Mouse (Mus musculus): Measurements from ENCODE around the gene Parp3.

Gene Parp3

DNA sequence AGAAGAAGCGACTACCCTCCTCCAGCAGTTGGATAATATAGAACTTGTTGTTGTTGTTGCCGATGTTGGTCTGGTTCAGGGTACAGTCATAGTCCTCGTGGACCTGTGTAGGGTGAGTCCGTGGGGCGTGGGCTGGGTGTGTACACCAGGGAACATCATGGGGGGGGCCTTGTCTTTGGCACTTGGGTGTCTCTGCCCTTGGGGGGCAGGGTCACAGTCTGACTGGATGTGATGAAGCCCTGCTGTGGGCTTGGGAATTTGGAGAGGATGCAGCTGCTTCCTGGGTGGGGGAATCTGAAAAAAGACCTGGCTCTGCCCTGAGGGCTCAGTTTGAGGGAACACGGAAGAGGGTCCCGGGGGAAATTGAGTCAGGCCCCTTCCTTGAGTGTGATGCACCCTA lies 1.7 kb downstream of the Parp3 start:
- DNase-seq (ENCODE audit: low read depth, low spot score), result no peak

DNA sequence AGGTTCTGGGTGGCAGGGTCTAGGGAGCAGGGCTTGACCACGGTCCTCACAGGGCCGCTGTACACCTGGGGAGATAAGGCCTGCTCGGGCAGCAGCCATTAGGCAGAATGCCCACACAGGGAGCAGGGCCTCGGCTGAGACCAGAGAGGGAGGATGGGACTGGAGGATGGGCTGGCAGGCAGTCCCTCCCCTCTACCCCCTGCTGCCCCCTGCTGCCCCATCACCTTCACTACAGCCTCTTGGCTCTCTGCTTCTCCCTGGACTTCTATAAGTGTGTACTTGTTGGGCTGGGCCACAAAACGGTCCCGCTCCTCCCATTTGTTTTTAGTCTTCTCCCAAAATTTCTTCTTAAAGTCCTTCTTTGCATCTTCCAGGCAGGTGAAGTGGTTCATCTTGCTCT lies 2.3 kb downstream of the Parp3 start:
- DNase-seq (ENCODE audit: low read depth, low spot score), result peak; percentile 57

DNA sequence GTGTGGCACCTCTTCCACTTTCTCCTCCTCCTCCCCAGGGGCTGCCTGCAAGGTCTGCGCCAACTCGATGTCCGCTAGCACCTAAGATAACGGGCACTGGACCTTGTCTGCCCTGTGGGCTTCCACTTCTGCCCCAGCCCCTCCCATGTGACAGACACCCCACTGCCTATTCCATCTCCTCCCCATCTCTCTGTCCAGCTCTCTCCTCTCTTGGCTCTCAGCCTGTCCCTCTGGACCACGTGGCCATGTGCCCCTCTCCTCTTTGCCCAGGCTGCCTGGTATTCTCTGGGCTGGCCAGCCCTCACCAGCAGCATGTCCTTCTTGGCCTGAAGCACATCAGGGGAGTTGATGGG lies 3.0 kb downstream of the Parp3 start:
- DNase-seq (ENCODE audit: low read depth, low spot score), result no peak

DNA sequence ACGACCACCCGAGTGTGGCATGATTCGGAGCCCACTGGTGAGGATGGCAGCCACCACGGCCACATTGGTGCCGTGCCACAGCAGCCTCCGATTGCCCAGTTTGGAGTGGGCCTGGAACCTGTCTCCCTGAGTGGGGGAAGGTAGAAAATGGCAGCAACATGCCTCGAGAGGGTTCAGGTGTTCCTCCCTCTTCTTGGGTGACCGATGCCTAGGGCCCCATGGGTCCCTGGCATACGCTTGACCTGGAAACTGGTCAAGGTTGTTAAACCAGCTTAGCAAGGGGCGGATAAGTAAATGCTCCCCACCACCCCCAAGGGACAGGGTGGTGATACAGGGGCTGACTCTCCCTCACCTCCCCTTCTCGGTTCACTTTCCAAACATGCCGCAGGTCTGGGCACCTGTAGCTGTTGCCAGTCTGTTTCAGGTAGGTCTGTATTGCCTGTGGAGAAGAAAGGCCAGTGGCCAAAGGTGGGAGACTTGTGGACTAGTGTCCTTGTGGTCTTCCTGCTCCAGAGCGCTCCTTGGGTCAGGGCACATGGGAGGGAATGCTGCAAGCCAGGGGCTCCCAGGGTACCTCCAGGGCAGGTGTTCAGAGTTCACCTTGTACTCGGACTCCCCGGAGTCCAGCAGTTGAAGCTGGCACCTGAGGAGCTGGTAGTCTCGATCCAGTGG lies 3.5 kb downstream of the Parp3 start:
- no peak for DNase-seq (ENCODE audit: low read depth, low spot score)

DNA sequence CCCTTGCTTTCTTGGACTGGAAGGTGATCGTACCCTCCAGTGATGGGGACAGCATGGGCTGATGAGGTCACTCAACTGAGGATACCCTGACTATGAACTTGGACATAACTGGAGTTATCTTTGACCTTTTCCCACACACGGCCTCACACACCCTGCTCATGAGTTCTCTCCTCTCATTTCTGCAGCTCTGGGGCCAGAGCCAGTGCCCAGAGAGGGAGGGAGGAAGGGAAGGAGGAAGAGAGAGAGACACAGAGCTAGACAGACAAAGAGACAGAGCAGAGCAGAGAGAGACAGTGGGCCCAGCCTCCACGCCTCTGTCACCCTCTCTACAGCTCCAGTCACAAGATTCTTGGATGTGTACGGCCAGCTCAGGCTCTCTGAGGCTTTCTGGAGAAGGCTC lies 4.4 kb downstream of the Parp3 start:
- DNase-seq (ENCODE audit: low read depth, low spot score), result no peak

DNA sequence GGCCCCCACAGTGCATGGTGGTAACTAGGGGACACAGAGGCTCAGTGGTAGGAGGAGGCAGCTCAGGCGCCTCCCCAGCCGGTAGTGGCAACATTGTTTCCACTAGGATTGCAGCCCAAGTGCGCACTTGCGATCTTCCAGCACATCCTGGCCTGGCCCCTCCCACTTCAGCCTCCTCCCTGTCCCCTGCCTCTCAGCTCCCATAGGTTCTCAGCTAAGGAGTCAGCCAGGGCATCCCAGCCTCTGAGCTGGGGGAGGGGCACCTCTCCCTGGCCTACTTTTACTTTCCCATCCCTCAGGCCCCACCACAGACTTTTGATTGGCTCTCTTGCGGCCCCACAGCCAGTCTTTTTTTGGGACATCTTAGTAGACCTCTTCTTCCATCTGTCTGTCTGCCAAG lies 4.9 kb downstream of the Parp3 start:
- DNase-seq (ENCODE audit: low read depth, low spot score), result no peak

DNA sequence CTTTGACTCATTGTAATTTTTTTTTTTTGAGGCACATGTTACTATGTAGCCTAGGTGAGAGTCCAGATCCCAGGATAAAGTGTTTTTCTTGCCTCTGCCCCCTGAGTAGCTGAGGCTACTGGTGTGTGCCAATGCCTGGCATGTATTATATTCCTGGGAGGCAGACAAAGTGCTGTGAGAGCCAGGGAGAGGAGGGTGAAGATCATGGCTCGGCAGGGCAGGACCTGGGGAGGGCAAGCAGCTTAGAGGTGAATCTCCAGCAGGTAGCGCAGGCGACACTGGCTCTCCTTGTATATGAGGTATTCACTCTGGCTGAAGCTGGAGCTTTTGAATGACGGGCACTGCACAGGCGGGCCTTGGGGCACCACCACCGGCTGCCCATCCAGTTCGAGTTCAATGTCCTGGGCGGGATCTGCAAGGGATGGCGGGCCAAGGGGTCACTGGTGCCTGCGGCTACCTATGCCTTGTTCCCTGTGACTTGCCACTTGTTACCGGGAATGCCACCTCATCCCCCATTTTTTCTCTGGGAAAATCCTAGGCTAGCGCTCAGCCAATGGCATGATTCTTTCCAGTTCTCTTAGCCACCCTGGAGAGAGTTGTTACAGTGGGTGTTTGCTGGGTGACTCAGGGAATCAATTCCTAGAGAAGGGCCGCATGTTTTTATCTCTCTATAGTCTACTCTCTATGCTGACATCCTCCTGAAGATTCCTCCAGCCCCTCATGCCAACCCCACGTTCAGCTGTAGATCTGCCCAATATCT lies 5.6 kb downstream of the Parp3 start:
- DNase-seq (ENCODE audit: low read depth, low spot score), result no peak

DNA sequence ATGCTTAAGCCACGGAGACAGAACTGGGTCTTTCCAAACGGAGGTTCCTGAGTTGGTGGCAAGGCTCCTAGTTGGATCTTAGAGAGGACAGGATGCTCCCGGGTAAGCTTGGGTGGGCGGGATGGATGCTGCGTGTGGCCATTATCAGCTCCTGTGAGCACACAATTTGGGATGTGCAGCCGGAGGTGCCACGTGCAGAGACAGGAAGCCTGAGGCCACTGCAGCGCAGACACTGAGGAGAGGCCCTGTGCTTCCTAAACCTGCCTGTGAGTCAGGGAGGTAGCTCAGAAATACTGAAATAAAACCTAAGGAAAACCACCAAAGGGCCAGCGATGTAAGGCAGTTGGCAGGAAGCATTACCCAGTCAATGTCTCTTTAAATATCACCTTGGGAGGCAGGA lies 7.0 kb downstream of the Parp3 start:
- no peak for DNase-seq (ENCODE audit: low read depth, low spot score)

DNA sequence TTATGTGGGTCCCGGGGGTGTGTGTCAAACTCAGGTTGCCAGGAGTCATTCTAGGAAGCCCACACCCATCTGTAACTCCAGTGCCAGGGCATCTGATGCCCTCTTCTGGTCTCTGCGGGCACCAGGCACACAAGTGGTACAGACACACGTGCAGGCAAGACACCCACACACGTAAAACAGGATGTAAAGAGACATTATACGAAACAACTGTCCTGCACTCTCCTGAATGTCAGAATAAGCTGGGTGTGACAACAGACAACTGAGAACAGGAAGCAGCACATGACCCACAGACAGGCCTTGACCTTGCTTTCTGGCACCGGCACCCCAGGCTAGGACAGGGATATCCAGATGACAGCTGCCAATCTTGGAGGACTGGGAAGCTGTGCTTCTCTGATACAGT lies 7.4 kb downstream of the Parp3 start:
- no peak for DNase-seq (ENCODE audit: low read depth, low spot score)

DNA sequence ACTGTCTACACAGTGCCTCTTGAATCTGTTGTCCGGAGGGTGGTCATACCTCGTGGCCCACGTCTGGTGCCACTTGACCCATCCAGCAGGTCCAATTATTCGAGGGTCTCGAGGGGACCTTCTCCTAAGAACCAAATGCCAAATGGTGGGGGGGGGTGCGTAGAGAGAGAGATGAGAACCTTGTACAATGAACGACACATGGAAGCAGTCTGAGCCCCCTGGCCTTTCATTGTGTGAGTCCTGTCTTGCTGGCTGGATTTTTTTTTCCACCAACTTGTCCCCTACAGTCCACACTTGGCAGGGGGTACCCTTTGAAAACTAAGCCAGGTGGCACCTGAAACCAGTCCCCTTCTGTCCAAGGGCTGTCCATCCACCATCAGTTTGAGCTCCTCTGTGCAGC lies 9.0 kb downstream of the Parp3 start:
- DNase-seq (ENCODE audit: low read depth, low spot score), result no peak

DNA sequence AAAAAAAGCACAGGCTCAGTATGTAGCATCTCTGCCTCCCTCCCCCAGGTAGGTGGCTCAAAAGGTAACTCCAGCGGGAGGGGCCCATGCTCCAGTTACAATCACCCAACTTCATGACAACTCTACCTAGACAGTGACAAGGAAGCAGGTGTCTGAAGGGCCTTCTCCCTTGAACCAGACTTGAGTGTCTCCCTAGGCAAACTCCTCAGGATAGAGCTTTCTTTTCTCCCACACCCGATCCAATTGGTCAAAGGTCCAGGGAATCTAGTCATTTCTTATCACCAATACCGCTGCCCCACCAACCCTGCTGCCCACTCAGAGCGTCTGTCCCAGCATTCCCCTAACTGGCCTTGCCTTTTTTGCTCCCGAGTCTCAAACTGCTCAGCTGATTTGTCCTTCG lies 10.0 kb downstream of the Parp3 start:
- DNase-seq (ENCODE audit: low read depth, low spot score), result no peak

DNA sequence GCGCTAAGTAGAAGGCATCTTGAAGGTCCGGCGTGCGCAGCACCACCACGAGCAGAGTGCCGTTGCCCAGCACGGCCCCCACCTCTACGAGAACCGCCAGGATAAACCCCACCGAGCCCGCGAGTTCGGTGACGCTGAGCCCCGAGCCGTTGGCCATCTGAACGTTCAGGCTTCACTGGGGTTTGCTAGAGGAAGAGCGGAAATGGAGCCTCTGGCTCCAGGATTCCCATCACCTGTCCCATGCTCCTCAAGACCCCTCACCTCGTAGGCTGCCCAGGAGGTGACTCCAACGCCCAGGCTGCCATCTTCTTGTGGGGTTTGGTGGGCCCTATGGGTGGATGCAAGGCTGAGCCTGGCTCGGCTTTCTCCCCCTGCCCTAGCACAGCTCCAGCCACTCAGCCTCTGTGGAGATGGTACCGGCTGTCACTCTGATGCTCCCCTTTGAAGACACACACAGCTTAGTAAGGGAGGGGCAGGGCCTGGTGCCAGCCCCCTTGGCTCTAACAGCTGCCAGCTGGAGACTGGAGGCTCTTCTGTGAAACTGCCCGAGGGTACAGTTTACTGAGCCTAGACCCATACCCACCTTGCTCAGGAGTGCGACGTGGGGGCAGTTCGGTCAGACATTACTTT lies 11.1 kb downstream of the Parp3 start, which contains the start of gene Gpr62:
Gene Gpr62 (minus strand): TSS at position 368 of the 630 bp plus-strand sequence.
- DNase-seq (ENCODE audit: low read depth, low spot score), result no peak

DNA sequence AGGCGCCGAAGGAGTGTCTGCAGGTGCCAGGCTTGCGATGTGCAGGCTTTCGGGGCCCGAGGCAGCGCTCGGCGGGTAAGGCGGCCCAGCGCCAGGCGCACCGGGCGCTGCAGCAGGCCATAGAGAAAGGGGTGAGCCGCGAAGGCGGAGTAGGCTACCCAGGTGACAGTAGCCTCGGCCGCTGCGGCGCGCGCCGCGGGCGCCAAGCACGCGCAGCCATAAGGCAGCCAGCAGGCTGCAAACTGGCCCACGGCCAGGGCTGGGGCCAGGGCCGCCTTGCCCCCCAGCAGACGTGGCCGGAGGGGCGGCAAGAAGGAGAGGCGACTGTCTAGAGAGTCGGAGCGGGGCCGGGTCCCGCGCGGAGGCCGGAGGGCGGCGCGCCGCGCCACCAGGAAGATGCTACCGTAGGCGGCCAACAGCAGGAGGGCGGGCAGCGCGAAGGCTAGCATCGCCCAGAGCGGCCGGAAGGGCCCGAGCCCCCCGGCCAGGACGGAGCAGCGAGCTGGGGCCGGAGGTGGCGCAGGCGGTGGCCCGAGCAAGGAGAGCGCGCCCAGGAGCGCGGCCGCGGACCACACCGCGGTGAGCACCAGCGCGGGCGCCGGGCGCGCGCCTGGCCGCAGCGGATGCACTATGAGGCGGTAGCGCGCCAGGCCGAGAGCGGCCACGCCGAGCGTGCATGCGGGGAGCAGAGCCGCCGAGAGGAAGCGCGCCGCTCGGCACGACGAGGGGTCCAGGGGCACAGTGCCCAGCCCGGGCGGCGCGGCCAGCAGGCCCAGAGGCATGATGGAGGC lies 11.8 kb downstream of the Parp3 start:
- peak; percentile 57 for DNase-seq (ENCODE audit: low read depth, low spot score)

DNA sequence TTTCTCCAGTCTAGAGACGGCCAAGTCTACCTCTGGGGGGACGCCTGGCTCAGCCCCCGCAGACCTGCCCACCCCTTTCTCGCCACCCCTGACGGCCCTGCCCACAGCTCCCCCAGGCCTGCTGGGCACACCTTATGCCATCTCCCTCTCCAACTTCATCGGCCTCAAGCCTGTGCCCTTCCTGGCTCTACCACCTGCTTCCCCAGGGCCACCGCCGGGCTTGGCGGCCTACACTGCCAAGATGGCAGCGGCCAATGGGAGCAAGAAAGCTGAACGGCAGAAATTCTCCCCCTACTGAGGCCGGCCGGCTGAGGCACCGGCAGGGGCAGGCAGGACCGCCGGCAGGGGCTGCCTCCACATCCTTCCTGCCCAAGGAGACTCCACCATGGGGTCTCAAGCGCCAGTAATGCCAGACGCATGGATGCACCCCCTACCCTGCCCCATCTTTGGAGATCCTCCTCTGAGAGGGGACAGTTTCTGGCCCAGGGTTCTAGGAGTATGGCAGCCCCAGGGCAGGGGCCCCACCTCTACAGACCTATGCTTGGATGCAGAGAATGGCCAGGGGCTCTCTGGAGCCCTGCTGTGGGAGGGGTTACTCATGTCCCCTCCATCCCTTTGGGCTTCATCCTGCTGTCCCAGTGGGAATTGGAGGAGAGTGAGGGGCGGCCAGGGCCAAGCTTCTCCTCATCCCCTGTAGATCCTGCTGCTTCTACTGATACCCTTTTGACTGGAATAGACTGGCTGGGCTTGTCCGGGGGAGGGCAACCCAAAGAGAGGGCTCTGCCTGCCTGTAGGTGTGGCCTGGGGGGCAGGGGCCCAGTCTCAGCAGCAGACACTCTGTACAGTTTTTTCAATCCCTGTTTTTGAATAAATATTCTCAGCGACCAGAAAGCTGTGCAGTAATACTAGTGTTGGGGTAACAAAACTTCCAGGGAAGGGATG lies 13.4 kb downstream of the Parp3 start:
- DNase-seq (ENCODE audit: low read depth, low spot score), result no peak

DNA sequence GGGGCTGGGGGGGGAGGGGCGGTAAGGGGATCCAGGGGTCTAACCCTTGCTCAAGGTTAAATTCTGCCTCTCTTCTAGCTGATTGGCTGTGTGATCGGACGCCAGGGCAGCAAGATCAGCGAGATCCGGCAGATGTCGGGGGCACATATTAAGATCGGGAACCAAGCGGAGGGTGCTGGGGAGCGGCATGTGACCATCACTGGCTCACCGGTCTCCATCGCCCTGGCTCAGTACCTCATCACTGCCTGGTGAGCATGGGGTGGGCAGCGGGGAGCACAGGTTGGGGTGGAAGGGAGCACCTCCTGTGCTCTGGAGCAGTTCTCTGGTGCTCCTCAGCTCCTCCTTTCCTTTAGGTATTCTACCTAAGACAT lies 14.3 kb downstream of the Parp3 start:
- DNase-seq (ENCODE audit: low read depth, low spot score), result no peak

DNA sequence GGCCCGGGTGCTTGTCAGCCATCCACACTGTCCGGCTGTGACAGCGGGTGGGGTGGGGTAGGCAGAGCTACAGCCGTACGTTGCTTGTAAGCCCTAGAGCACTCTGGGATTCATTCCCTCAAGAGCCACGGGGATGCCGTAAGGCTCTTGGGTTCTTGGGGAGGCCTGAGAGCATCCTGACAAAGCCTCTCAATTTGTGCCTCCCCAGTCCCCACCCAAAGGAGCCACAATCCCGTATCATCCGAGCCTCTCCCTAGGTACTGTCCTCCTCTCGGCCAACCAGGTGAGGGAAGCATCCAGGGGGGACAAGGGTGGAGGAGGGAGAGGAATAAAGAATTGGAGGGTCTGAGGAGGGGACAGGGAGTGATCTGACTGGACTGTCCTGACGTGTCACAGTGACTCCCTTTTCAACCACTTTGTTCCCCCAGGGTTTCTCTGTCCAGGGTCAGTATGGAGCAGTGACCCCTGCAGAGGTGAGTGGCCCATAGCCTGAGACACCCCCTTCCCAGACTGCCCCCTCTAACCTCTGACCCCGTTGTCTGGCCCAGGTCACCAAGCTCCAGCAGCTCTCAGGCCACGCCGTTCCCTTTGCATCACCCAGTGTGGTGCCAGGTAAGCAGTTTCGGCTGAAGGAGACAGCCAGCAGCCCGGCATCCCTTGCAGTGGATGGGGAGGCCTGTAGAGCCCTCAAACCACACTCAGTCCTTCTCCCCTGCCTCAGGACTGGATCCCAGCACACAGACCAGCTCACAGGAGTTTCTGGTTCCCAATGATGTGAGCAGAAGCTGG lies 14.9 kb downstream of the Parp3 start:
- DNase-seq (ENCODE audit: low read depth, low spot score), result no peak

DNA sequence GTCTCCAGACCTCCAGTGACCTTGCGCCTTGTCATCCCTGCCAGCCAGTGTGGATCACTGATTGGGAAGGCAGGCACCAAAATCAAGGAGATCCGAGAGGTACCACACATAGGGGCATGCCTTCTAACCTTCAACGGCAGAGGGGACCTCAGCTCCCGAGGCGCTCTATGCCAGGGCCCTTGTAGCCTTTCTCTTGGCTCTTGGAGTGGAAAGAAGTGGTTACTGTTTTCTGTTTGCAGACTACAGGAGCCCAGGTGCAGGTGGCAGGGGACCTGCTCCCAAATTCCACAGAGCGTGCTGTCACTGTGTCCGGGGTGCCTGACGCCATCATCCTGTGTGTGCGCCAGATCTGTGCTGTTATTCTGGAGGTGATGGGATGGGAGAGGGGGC lies 15.7 kb downstream of the Parp3 start:
- no peak for DNase-seq (ENCODE audit: low read depth, low spot score)

DNA sequence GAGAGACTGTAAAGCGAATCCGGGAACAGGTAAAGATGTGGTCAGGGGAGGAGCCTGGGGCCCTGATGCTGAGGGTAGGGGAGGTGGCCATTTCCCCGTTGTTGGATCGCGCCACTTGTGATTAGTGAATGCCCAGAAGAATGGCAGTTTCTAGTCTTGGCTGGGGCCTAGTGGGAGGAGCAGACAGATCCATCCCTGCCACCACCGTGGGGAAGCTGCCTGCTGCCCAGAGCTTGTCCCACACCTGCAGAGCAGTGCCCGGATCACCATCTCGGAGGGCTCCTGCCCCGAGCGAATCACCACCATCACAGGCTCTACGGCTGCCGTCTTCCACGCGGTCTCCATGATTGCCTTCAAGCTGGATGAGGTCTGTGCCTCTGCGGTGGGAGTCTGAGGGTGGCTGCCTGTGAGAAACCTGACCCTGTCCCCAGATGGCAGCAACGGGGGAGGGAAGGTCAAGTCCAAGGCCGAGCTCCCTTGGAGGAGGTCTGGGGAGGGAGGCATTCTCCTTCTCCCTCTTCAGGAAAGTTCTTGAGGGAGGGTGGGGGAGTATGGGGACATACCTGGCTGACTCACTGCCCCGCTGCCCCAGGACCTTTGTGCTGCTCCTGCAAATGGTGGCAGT lies 16.2 kb downstream of the Parp3 start:
- no peak for DNase-seq (ENCODE audit: low read depth, low spot score)

DNA sequence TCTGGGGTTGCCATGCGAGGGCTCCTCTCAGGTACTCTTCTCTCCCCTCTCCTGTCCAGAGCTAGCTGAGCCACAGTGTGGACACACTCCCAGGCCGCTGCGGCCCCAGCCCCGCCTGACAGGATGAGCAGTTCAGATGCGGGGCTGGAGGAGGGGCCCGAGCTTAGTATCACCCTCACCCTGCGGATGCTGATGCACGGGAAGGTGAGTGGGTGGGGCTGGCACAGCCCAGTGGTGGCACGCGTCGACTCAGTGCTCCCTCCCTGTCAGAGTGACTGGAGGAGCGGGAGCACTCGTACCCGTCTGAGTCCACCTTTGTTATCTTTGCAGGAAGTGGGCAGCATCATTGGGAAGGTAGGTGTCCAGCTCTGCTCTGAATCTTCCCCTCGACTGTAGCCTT lies 16.8 kb downstream of the Parp3 start:
- no peak for DNase-seq (ENCODE audit: low read depth, low spot score)

DNA sequence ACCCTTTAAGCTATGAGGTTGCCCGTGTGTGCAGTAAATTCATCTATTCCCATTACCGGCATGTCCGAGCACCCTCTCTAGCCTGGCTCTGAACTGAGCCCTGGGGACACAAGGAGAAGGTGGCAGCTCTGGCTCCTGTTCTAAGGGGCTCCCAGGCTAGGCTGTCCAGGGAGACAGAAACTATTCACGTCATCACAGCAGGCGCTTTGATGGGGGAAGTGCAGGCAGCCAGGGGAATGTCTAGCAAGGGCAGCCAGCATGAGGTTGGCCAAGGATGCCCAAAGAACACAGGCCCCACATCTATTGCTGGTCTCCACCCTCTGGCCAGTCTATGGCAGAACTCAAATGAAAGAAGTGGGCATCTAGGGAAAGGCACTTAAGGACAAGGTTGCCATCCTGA lies 18.8 kb downstream of the Parp3 start:
- no peak for DNase-seq (ENCODE audit: low read depth, low spot score)
